Mouse (Mus musculus): Measurements from ENCODE around the gene Nucb2.

Nucb2 gene

GRCm38 (mm10) chr7:116529793-116530192, 25.6 kb downstream of the Nucb2 start:
- DNase-seq, result no peak

- no peak for DNase-seq
Observed at GRCm38 (mm10) chr7:116530470-116530869, 26.3 kb downstream of the Nucb2 start.

DNA sequence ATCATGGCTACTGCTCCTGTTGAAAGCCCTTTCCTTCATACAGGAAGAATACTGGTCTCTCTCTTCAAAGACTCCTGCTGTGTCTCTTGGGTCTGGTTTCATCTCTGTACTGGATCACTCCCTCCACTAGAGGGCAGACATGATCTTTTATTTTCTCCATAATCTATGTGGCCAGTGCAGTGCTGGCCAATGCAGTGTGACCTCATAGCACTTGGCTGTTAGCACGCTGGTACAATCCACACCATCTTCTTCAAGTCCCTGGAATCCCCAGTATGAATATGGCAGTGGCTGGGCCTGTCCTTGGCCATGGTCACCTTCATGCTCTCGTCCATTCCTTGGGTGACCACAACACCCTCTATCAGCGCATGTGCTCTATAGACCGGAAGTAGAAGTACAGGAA, 27.1 kb downstream of the Nucb2 start:
- DNase-seq, result peak; percentile 39 to 41

DNA sequence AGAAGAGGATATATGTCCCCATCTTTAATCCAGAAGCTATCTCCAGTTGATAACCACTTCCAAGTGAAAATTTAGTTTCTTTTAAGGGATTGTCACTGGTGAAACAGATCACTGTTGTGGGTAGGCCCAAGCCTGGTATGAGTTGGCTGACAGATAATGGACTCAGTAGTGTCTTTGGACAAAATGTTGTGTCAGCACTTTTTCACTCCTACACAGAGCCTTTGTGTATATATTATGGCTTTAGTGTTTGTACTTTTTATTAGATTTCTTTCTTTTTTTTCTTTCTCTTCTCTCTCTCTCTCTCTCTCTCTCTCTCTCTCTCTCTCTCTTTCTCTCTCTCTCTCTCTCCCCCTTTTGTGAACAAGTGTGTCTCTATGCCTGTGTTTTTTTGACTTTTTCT, 52.7 kb downstream of the Nucb2 start:
- DNase-seq, result no peak

- no peak for DNase-seq
Observed at GRCm38 (mm10) chr7:116574551-116574950, 70.4 kb downstream of the Nucb2 start.

Data from cerebellum, adult 18-20 months (tissue).